Mouse (Mus musculus) naive thymus-derived CD4-positive, alpha-beta T cell, adult 5 months (primary cell): ENCODE data around the gene Gm14151. TPM values are rescaled to one million over a fixed set of nuclear protein-coding genes. Genes with fewer than 3 reads are reported as not detected.

Experiments used
- polyA plus RNA-seq: library from polyadenylated mRNA; unstranded; fragments of 100-300 nt; shearing (Covaris generic); gene quantifications from one replicate; pipeline ENCODE4 v1.2.1, GENCODE M21; 2017

Gene Gm14151
- polyA plus RNA-seq: not detected

GRCm38 (mm10) chr2:151092250-151092649, at the start of gene Gm14151:
TSS of gene Gm14151 (minus strand) at chr2:151092350.

GRCm38 (mm10) chr2:151097945-151098344, 5.8 kb upstream of the Gm14151 start, which contains the start of gene Gm14147:
TSS of gene Gm14147 (plus strand) at chr2:151098245.

GRCm38 (mm10) chr2:151039232-151039695, 52.9 kb downstream of the Gm14151 start, which contains the start of the genes Ninl and Nanp:
TSS of gene Ninl (minus strand) at chr2:151039382.
TSS of gene Nanp (minus strand) at chr2:151039398.

Other genes starting within 250 kb of the Gm14151 start
- 47.4 TPM for gene Abhd12, start 187.6 kb downstream of the Gm14151 start, polyA plus RNA-seq
- gene Gins1, start 186.9 kb downstream of the Gm14151 start, polyA plus RNA-seq: 1.3 TPM
- gene Ninl, start 53.0 kb downstream of the Gm14151 start, polyA plus RNA-seq: not detected
- 18.1 TPM for gene Nanp, start 53.0 kb downstream of the Gm14151 start, polyA plus RNA-seq
- 0.17 TPM for gene Gm14147, start 5.9 kb upstream of the Gm14151 start, polyA plus RNA-seq